Mouse (Mus musculus): Measurements from ENCODE around the gene Psmd13. TPM values are rescaled to one million over a fixed set of nuclear protein-coding genes. Genes with fewer than 3 reads are reported as not detected.

The Psmd13 gene
- total RNA-seq, 2 experiments from 2014 or later = 113 to 119 TPM

DNA sequence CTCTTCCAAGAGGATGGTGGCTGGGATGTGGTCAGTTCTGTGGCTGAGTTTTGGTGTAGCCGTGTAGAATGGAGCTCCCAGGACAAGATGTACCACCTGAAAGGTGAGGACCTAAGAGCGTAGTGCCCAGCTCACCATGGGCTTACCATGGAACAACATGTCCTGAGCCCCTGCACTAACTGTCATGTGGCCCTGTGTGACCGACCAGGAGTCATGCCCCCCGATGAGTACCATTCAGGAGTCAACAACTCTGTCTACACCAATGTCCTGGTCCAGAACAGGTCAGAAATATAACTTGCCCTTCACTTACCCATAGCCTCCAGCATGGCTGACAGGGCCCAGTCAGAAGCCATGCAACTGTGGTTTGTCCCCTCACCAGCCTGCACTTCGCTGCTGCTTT is 63.5 kb downstream of the Psmd13 start:
- no peak for DNase-seq

- DNase-seq = no peak
Observed at GRCm38 (mm10) chr7:140946311-140946710, 64.5 kb downstream of the Psmd13 start.

DNA sequence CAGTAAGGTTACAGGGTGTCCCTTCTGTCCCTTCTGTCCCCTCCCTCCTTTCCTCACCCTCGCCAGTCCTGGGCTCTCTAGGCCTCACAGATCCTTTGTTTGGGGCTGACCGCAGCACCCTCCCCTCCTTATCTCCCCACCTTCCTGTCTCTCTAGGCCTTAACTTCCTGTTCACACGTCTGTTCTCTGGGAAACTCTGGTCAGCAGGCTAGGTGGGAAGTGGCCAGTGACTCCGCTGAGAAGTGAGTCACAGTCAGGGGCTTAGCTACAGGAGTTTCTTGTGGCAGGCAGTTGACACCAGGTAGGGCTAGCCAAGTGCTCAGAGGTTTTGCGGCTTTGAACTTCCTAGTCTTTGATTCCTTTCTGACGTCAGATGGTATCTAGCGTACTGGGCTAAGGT is 65.2 kb downstream of the Psmd13 start:
- no peak for DNase-seq

GRCm38 (mm10) chr7:140948161-140948560 is 66.4 kb downstream of the Psmd13 start:
- DNase-seq = no peak

Other genes starting within 250 kb of the Psmd13 start
- not detected for gene Olfr53, start 235.5 kb upstream of the Psmd13 start, total RNA-seq (2021)
- under 1 TPM; 0.17 to 0.43 TPM for gene Olfr539, start 222.0 kb upstream of the Psmd13 start, total RNA-seq (2021)
- under 1 TPM; 0.10 TPM for gene Olfr45, start 200.0 kb upstream of the Psmd13 start, total RNA-seq (2021)
- not detected for gene Olfr541, start 184.7 kb upstream of the Psmd13 start, total RNA-seq (2021)
- not detected for gene Cyp2e1, start 118.2 kb upstream of the Psmd13 start, total RNA-seq (2021)
- under 1 TPM in 1 of 2 experiments, not detected in 1; 0.40 TPM for gene Syce1, start 94.1 kb upstream of the Psmd13 start, total RNA-seq (2021)
- 10 to 100 TPM; 12.3 to 13.3 TPM for gene Zfp941, start 59.8 kb upstream of the Psmd13 start, total RNA-seq (2021)
- gene Urah, start 47.0 kb upstream of the Psmd13 start, total RNA-seq (2021) = 1 to 10 TPM; 1.8 to 2.9 TPM
- gene Scgb1c1, start 36.4 kb upstream of the Psmd13 start, total RNA-seq (2021) = not detected
- not detected for gene Odf3, start 34.2 kb upstream of the Psmd13 start, total RNA-seq (2021)
- not detected for gene Gm45785, start 25.6 kb upstream of the Psmd13 start, total RNA-seq (2021)
- 10 to 100 TPM; 76.8 to 83.7 TPM for gene Ric8a, start 25.0 kb upstream of the Psmd13 start, total RNA-seq (2021)
- 10 to 100 TPM; 27.2 to 28.1 TPM for gene Bet1l, start 24.4 kb upstream of the Psmd13 start, total RNA-seq (2021)
- gene Sirt3, start 341 bp downstream of the Psmd13 start, total RNA-seq (2021) = 10 to 100 TPM; 64.6 to 71.8 TPM
- gene Cox8b, start 18.5 kb downstream of the Psmd13 start, total RNA-seq (2021) = 1 to 10 TPM; 1.2 to 1.3 TPM
- under 1 TPM; 0.30 to 0.35 TPM for gene Nlrp6, start 38.9 kb downstream of the Psmd13 start, total RNA-seq (2021)
- gene Pgghg, start 59.4 kb downstream of the Psmd13 start, total RNA-seq (2021) = 1 to 10 TPM; 3.9 to 4.0 TPM
- gene Ifitm5, start 68.3 kb downstream of the Psmd13 start, total RNA-seq (2021) = not detected
- gene Gm45717, start 74.0 kb downstream of the Psmd13 start, total RNA-seq (2021) = not detected
- 10 to 100 TPM in 1 of 2 experiments, 1 to 10 TPM in 1; 8.4 to 14.1 TPM for gene Ifitm2, start 74.0 kb downstream of the Psmd13 start, total RNA-seq (2021)
- 1 to 10 TPM; 1.6 to 3.8 TPM for gene Ifitm1, start 85.3 kb downstream of the Psmd13 start, total RNA-seq (2021)
- gene Ifitm3, start 128.8 kb downstream of the Psmd13 start, total RNA-seq (2021) = 10 to 100 TPM; 11.1 to 11.4 TPM
- under 1 TPM in 1 of 2 experiments, not detected in 1; 0.63 TPM for gene Ifitm6, start 136.0 kb downstream of the Psmd13 start, total RNA-seq (2021)
- gene Gm17387, start 147.2 kb downstream of the Psmd13 start, total RNA-seq (2021) = not detected
- gene B4galnt4, start 179.1 kb downstream of the Psmd13 start, total RNA-seq (2021) = 10 to 100 TPM; 92.2 to 92.3 TPM
- gene Pkp3, start 196.2 kb downstream of the Psmd13 start, total RNA-seq (2021) = not detected
- gene Sigirr, start 218.6 kb downstream of the Psmd13 start, total RNA-seq (2021) = 1 to 10 TPM; 1.7 to 2.4 TPM
- gene Ano9, start 235.8 kb downstream of the Psmd13 start, total RNA-seq (2021) = not detected
- 10 to 100 TPM; 48.5 to 64.9 TPM for gene Ptdss2, start 240.4 kb downstream of the Psmd13 start, total RNA-seq (2021)

All from layer of hippocampus, postnatal 36 days (tissue).